Mouse (Mus musculus) spleen, adult 2 months (tissue): Measurements from ENCODE around the gene Cadps2.

Experiments
- CTCF ChIP-seq: fragments of 200-500 bp; IDR thresholded peaks from 2 replicates; pipeline ENCODE4 v1.5.1; 2011; ENCODE audit warnings: mild to moderate bottlenecking, inconsistent platforms; ENCODE audit not compliant: insufficient read depth, insufficient read length, insufficient replicate concordance; ENCODE audit errors: extremely low read depth
- POLR2A ChIP-seq: fragments of 200-500 bp; IDR thresholded peaks from 2 replicates; pipeline ENCODE4 v1.6.1; 2011; ENCODE audit warnings: low read depth, low read length, inconsistent platforms

GRCm38 (mm10) chr6:23249616-23250287, 589.5 kb downstream of the Cadps2 start:
- TF ChIP-seq CTCF: no peak
- TF ChIP-seq POLR2A: no peak
